Mouse (Mus musculus): ENCODE measurements around the gene Lrrc4c. TPM values are rescaled to one million over a fixed set of nuclear protein-coding genes. Genes with fewer than 3 reads are reported as not detected.

Lrrc4c gene
- polyA plus RNA-seq, 1 experiment from 2014 or later = 0.58 TPM

GRCm38 (mm10) chr2:96499116-96499882, 181.3 kb downstream of the Lrrc4c start:
- 65% methylated on average over 3 of the region's 3 CpGs for WGBS
- Histone ChIP-seq H3K36me3 (ENCODE audit: control insufficient read depth, insufficient read depth, low read length) (no peaks in the 10 kb centered on the region), H3K4me1 (ENCODE audit: control insufficient read depth, insufficient read depth, low read length) (no peaks in the 10 kb centered on the region), H3K4me2 (replicated peaks; ENCODE audit: low read depth, low read length) (no peak overlapping the region), H3K9me3 (ENCODE audit: control insufficient read depth, low read length) (no peaks in the 10 kb centered on the region), H3K9ac (ENCODE audit: low read depth, low read length) (no peak overlapping the region), H3K27me3 (ENCODE audit: control insufficient read depth, insufficient read depth, low read length) (no peaks in the 10 kb centered on the region), H3K4me3 (ENCODE audit: low read length) (no peak overlapping the region), H3K27ac (ENCODE audit: low read depth, low read length) (no peak overlapping the region)
- no peak for ATAC-seq (ENCODE audit: low FRiP score, low TSS enrichment)

- no peak overlapping the region for H3K4me3 ChIP-seq (ENCODE audit: low read length)
- H3K27ac ChIP-seq (ENCODE audit: low read depth, low read length) = no peak overlapping the region
- H3K27me3 ChIP-seq (ENCODE audit: control insufficient read depth, insufficient read depth, low read length) = no peaks in the 10 kb centered on the region
- no peaks in the 10 kb centered on the region for H3K4me1 ChIP-seq (ENCODE audit: control insufficient read depth, insufficient read depth, low read length)
- H3K36me3 ChIP-seq (ENCODE audit: control insufficient read depth, insufficient read depth, low read length) = no peaks in the 10 kb centered on the region
- H3K9me3 ChIP-seq (ENCODE audit: control insufficient read depth, low read length) = no peaks in the 10 kb centered on the region
- H3K9ac ChIP-seq (ENCODE audit: low read depth, low read length) = no peak overlapping the region
- H3K4me2 ChIP-seq (replicated peaks; ENCODE audit: low read depth, low read length) = no peak overlapping the region
- 88% methylated on average over 6 of the region's 6 CpGs for WGBS
- no peak for ATAC-seq (ENCODE audit: low FRiP score, low TSS enrichment)
These were observed 186.2 kb downstream of the Lrrc4c start for GRCm38 (mm10) chr2:96504140-96504539.

GRCm38 (mm10) chr2:96505641-96506040, 187.7 kb downstream of the Lrrc4c start:
- Histone ChIP-seq H3K4me1 (ENCODE audit: control insufficient read depth, insufficient read depth, low read length) (no peaks in the 10 kb centered on the region), H3K4me3 (ENCODE audit: low read length) (no peak overlapping the region), H3K9ac (ENCODE audit: low read depth, low read length) (no peak overlapping the region), H3K36me3 (ENCODE audit: control insufficient read depth, insufficient read depth, low read length) (no peaks in the 10 kb centered on the region), H3K27me3 (ENCODE audit: control insufficient read depth, insufficient read depth, low read length) (no peaks in the 10 kb centered on the region), H3K27ac (ENCODE audit: low read depth, low read length) (no peak overlapping the region), H3K9me3 (ENCODE audit: control insufficient read depth, low read length) (no peaks in the 10 kb centered on the region), H3K4me2 (replicated peaks; ENCODE audit: low read depth, low read length) (no peak overlapping the region)
- no peak for ATAC-seq (ENCODE audit: low FRiP score, low TSS enrichment)
- WGBS = 64% methylated on average over 1 of the region's 1 CpGs

- WGBS = 47% methylated on average over 1 of the region's 1 CpGs
- Histone ChIP-seq H3K27me3 (ENCODE audit: control insufficient read depth, insufficient read depth, low read length) (no peaks in the 10 kb centered on the region), H3K9me3 (ENCODE audit: control insufficient read depth, low read length) (no peaks in the 10 kb centered on the region), H3K4me3 (ENCODE audit: low read length) (no peak overlapping the region), H3K27ac (ENCODE audit: low read depth, low read length) (no peak overlapping the region), H3K9ac (ENCODE audit: low read depth, low read length) (no peak overlapping the region), H3K36me3 (ENCODE audit: control insufficient read depth, insufficient read depth, low read length) (no peaks in the 10 kb centered on the region), H3K4me2 (replicated peaks; ENCODE audit: low read depth, low read length) (no peak overlapping the region), H3K4me1 (ENCODE audit: control insufficient read depth, insufficient read depth, low read length) (no peaks in the 10 kb centered on the region)
- no peak for ATAC-seq (ENCODE audit: low FRiP score, low TSS enrichment)
These were observed 191.0 kb downstream of the Lrrc4c start for GRCm38 (mm10) chr2:96508991-96509390.

GRCm38 (mm10) chr2:96537469-96537868, 219.5 kb downstream of the Lrrc4c start:
- H3K36me3 ChIP-seq (ENCODE audit: control insufficient read depth, insufficient read depth, low read length) = no peaks in the 10 kb centered on the region
- H3K4me1 ChIP-seq (ENCODE audit: control insufficient read depth, insufficient read depth, low read length) = no peaks in the 10 kb centered on the region
- no peak for ATAC-seq (ENCODE audit: low FRiP score, low TSS enrichment)
- 82% methylated on average over 3 of the region's 3 CpGs for WGBS
- H3K27ac ChIP-seq (ENCODE audit: low read depth, low read length) = no peak overlapping the region
- H3K27me3 ChIP-seq (ENCODE audit: control insufficient read depth, insufficient read depth, low read length) = no peaks in the 10 kb centered on the region
- no peak overlapping the region for H3K4me2 ChIP-seq (replicated peaks; ENCODE audit: low read depth, low read length)
- no peak overlapping the region for H3K4me3 ChIP-seq (ENCODE audit: low read length)
- no peaks in the 10 kb centered on the region for H3K9me3 ChIP-seq (ENCODE audit: control insufficient read depth, low read length)
- no peak overlapping the region for H3K9ac ChIP-seq (ENCODE audit: low read depth, low read length)

- no peak overlapping the region for H3K4me2 ChIP-seq (replicated peaks; ENCODE audit: low read depth, low read length)
- no peak for ATAC-seq (ENCODE audit: low FRiP score, low TSS enrichment)
- WGBS = 85% methylated on average over 1 of the region's 1 CpGs
These were observed 229.2 kb downstream of the Lrrc4c start for GRCm38 (mm10) chr2:96547171-96547570.

GRCm38 (mm10) chr2:96573755-96574154, 255.8 kb downstream of the Lrrc4c start:
- no peak overlapping the region for H3K27ac ChIP-seq (ENCODE audit: low read depth, low read length)
- H3K9me3 ChIP-seq (ENCODE audit: control insufficient read depth, low read length) = no peaks in the 10 kb centered on the region
- WGBS = 91% methylated on average over 2 of the region's 2 CpGs
- H3K4me3 ChIP-seq (ENCODE audit: low read length) = no peak overlapping the region
- H3K9ac ChIP-seq (ENCODE audit: low read depth, low read length) = no peak overlapping the region
- no peaks in the 10 kb centered on the region for H3K27me3 ChIP-seq (ENCODE audit: control insufficient read depth, insufficient read depth, low read length)
- no peaks in the 10 kb centered on the region for H3K4me1 ChIP-seq (ENCODE audit: control insufficient read depth, insufficient read depth, low read length)
- no peak overlapping the region for H3K4me2 ChIP-seq (replicated peaks; ENCODE audit: low read depth, low read length)
- no peak for ATAC-seq (ENCODE audit: low FRiP score, low TSS enrichment)
- H3K36me3 ChIP-seq (ENCODE audit: control insufficient read depth, insufficient read depth, low read length) = no peaks in the 10 kb centered on the region

More at GRCm38 (mm10) chr2:96547171-96547570, 229.2 kb downstream of the Lrrc4c start:
- Histone ChIP-seq H3K4me1 (ENCODE audit: control insufficient read depth, insufficient read depth, low read length) (no peaks in the 10 kb centered on the region), H3K36me3 (ENCODE audit: control insufficient read depth, insufficient read depth, low read length) (no peaks in the 10 kb centered on the region), H3K27ac (ENCODE audit: low read depth, low read length) (no peak overlapping the region), H3K9ac (ENCODE audit: low read depth, low read length) (no peak overlapping the region), H3K4me3 (ENCODE audit: low read length) (no peak overlapping the region), H3K27me3 (ENCODE audit: control insufficient read depth, insufficient read depth, low read length) (no peaks in the 10 kb centered on the region), H3K9me3 (ENCODE audit: control insufficient read depth, low read length) (no peaks in the 10 kb centered on the region)

- Histone ChIP-seq H3K9ac (ENCODE audit: low read depth, low read length) (no peak overlapping the region), H3K27ac (ENCODE audit: low read depth, low read length) (no peak overlapping the region), H3K27me3 (ENCODE audit: control insufficient read depth, insufficient read depth, low read length) (no peaks in the 10 kb centered on the region), H3K9me3 (ENCODE audit: control insufficient read depth, low read length) (no peaks in the 10 kb centered on the region), H3K36me3 (ENCODE audit: control insufficient read depth, insufficient read depth, low read length) (no peaks in the 10 kb centered on the region), H3K4me3 (ENCODE audit: low read length) (no peak overlapping the region), H3K4me2 (replicated peaks; ENCODE audit: low read depth, low read length) (no peak overlapping the region), H3K4me1 (ENCODE audit: control insufficient read depth, insufficient read depth, low read length) (no peaks in the 10 kb centered on the region)
- 65% methylated on average over 8 of the region's 8 CpGs for WGBS
- ATAC-seq (ENCODE audit: low FRiP score, low TSS enrichment) = no peak
These were observed 259.7 kb downstream of the Lrrc4c start for GRCm38 (mm10) chr2:96577701-96578100.

- Histone ChIP-seq H3K4me2 (replicated peaks; ENCODE audit: low read depth, low read length) (no peak overlapping the region), H3K9ac (ENCODE audit: low read depth, low read length) (no peak overlapping the region), H3K4me1 (ENCODE audit: control insufficient read depth, insufficient read depth, low read length) (no peaks in the 10 kb centered on the region), H3K27me3 (ENCODE audit: control insufficient read depth, insufficient read depth, low read length) (no peaks in the 10 kb centered on the region), H3K36me3 (ENCODE audit: control insufficient read depth, insufficient read depth, low read length) (no peaks in the 10 kb centered on the region), H3K9me3 (ENCODE audit: control insufficient read depth, low read length) (no peaks in the 10 kb centered on the region), H3K27ac (ENCODE audit: low read depth, low read length) (no peak overlapping the region), H3K4me3 (ENCODE audit: low read length) (no peak overlapping the region)
- ATAC-seq (ENCODE audit: low FRiP score, low TSS enrichment) = no peak
- WGBS = 97% methylated on average over 1 of the region's 1 CpGs
These were observed 262.3 kb downstream of the Lrrc4c start for GRCm38 (mm10) chr2:96580136-96580733.
